Mouse (Mus musculus) embryonic stem cell, embryonic (primary cell): Measurements from ENCODE around the gene Rp9.

Experiments
- CTCF ChIA-PET, 4 experiments: fragments of 300-600 bp in 2 of 4; fragments of 350-600 bp in 2 of 4; sonication (Branson Sonifier 250); formaldehyde crosslinking; loops; one replicate each; lab custom pipeline; 2022; ENCODE audit warnings: inconsistent platforms in 2 of 4; lab: Charles Lee
- POLR2A ChIA-PET, 4 experiments: fragments of 300-600 bp in 2 of 4; fragments of 350-600 bp in 2 of 4; sonication (Branson Sonifier 250); formaldehyde crosslinking; loops; one replicate each; lab custom pipeline; 2022; ENCODE audit warnings: antibody characterized with exemption in 4 of 4, inconsistent platforms in 1 of 4; lab: Charles Lee

The Rp9 gene

DNA sequence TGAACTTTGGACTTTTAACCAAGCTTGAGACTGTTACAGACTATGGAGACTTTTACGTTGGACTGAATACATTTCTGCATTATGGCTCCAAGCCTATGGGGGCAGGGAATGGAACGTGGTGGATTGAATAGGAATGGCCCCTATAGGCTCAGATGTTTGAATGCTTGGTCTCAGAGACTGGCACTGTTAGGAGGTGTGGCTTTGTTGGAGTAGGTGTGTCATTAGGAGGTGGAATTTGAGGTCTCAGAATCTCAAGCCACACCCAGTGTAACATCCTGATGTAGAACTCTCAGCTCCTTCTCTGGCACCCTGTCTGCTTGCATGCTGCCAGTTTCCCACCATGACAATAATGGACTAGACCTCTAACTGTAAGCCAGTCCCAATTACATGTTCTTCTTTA lies 36.3 kb downstream of the Rp9 start:
- POLR2A ChIA-PET = interaction anchor here in 2 of 4 experiments (0.6 to 1.4 kb wide), 3 partner anchors 21 to 1780 kb away, joined by 3 to 7 read pairs (median 4); partner anchors contain the start of gene 9530077C05Rik (in 2 of the 2)
- CTCF ChIA-PET = interaction anchor here in 1 of 4 experiments (1.3 kb wide), 1 partner anchor 22 kb away, joined by 5 read pairs; the partner anchor contains the start of gene 9530077C05Rik

DNA sequence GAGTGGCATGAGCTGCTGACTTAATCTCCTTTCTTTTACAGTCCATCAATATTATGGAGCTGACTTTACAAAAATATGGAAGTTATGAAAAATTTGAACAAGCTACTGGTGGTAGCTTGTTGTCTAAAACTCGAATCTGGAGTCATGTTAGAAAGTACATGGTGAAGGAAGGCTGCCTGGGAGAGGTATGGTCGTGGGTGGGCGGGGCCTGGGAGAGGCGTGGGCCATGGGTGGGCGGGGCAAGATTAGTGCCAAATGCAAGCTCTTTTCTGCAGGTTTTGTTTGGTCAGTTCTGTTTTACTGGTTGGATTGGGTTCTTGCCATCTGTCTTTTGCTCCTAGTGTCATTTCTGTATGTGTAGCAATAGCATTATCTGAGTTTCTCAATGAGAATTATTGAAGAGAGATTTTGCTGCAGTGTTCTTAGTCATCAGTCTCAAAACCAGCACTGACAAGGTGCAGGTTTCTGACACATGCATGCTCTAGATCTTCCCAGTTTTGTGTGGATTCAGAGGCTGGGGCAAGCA lies 39.2 kb downstream of the Rp9 start:
- POLR2A ChIA-PET = interaction anchor here in 3 of 4 experiments (0.7 to 1.5 kb wide), 11 partner anchors 10 to 242 kb away, joined by 3 to 6 read pairs (median 3); partner anchors contain the start of genes 9530077C05Rik (in 2 of the 3) and Zfp599 (in 1 of the 3)

GRCm38 (mm10) chr9:22429533-22430241 lies 39.9 kb downstream of the Rp9 start:
- ChIA-PET CTCF (interaction anchor here in 3 of 4 experiments (0.6 to 1.6 kb wide), 5 partner anchors 15 to 595 kb away, joined by 3 to 7 read pairs (median 3); partner anchors contain the start of gene 9530077C05Rik (in 1 of the 3)), POLR2A (interaction anchor here in 3 of 4 experiments (0.7 to 1.5 kb wide), 11 partner anchors 9 to 241 kb away, joined by 3 to 6 read pairs (median 3); partner anchors contain the start of genes 9530077C05Rik (in 2 of the 3) and Zfp599 (in 1 of the 3))

More for the DNA sequence above, 39.2 kb downstream of the Rp9 start:
- CTCF ChIA-PET = interaction anchor here in 2 of 4 experiments (0.6 to 1.6 kb wide), 4 partner anchors 19 to 596 kb away, joined by 3 to 7 read pairs (median 3); partner anchors contain the start of gene 9530077C05Rik (in 1 of the 2)

DNA sequence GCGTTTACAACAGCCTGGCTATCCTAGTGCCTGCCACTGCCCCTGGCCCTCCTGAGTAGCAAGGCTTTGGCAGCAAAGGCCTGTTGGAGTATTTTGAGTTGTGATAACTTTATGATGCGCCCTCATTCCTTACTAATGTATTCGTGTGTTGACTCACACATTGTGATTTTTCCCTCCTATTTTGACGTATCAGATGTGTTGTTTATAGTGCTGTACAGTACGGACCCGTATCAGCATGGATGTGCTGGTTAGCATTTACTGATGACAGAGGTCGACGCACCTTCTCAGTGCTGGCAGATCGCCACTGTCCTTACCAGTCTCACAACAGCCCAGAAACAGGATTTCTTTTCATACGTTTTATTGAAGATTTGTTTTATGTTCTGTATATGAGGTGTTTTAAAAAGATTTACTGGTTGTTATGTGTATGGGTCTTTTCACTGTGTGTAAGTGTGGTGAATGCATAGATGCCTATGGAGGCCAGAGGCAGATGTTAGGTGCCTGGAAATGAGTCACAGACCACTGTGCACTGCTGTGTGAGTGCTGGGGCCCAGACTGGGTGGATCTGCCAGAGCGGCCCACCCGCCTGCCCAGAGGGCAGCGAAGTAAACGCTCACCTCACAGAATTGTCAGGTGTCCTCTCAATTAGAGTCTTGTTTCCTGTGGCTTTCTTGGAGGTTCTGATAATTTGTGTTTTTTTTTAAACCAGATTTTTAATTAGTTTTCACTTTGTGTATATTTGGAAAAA lies 40.7 kb downstream of the Rp9 start:
- POLR2A ChIA-PET = interaction anchor here in 1 of 4 experiments (1.1 kb wide), 1 partner anchor 17 kb away, joined by 4 read pairs; the partner anchor contains the start of gene 9530077C05Rik
- CTCF ChIA-PET = interaction anchor here in 2 of 4 experiments (1.1 to 1.3 kb wide), 2 partner anchors 17 to 21 kb away, joined by 3 to 5 read pairs; partner anchors contain the start of gene 9530077C05Rik (in 1 of the 2)

- POLR2A ChIA-PET = interaction anchor here in 1 of 4 experiments (1.1 kb wide), 1 partner anchor 16 kb away, joined by 4 read pairs; the partner anchor contains the start of gene 9530077C05Rik
- CTCF ChIA-PET = interaction anchor here in 2 of 4 experiments (0.7 to 1.3 kb wide), 3 partner anchors 17 to 263 kb away, joined by 3 to 6 read pairs (median 5); partner anchors contain the start of gene 9530077C05Rik (in 1 of the 2)
These were observed 41.4 kb downstream of the Rp9 start for GRCm38 (mm10) chr9:22428028-22428665.

DNA sequence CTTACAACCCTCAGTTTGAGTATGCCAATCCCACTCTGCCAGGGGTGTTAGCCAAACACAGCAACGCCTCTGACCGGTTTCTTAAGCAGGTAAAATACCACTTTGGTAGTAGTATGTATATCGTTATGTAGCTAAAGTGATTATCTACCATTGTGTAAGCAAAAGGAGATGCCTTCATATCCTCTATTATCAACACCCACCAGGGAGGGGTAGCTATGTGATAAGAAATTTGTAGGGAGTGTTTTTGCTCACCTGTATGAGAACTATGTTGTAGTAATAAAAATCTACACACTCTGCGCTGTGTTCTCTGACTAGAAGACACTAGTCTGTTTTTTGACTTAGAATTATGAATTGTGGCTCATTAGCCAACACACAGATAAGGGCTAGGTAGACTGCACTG lies 44.8 kb downstream of the Rp9 start:
- POLR2A ChIA-PET = interaction anchor here in 3 of 4 experiments (0.6 to 3.5 kb wide), 6 partner anchors 13 to 230 kb away, joined by 4 to 14 read pairs (median 7); partner anchors contain the start of gene 9530077C05Rik (in 2 of the 3)
- CTCF ChIA-PET = interaction anchor here (0.6 to 2.6 kb wide), 5 partner anchors 13 to 299 kb away, joined by 3 to 10 read pairs (median 5); partner anchors contain the start of gene 9530077C05Rik (in 3 of the 4)

GRCm38 (mm10) chr9:22424196-22424595 lies 45.3 kb downstream of the Rp9 start:
- CTCF ChIA-PET = interaction anchor here in 3 of 4 experiments (1.5 to 2.6 kb wide), 3 partner anchors 13 kb away, joined by 5 to 10 read pairs (median 6); partner anchors contain the start of gene 9530077C05Rik (in 3 of the 3)
- POLR2A ChIA-PET = interaction anchor here in 2 of 4 experiments (0.7 to 3.5 kb wide), 5 partner anchors 13 to 151 kb away, joined by 3 to 14 read pairs (median 7); partner anchors contain the start of gene 9530077C05Rik (in 2 of the 2)

DNA sequence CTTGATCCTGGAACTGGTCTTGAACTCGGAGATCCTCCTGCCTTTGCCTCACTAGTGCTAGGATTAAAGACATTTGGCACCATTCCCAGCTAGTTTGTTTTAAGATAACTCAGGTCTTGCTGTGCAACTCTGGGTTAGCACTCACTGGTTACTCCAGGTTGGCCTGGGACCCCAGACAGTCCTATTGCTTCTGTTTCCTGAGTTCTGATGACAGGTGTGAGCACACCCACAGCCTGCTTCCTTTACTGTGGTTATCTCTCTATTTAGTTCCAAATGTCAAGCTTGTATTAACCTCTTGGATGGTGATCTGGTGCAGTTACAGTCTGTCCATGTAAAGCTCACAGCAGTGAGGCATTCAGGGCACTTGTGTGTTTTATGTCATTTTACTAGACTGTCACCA lies 46.0 kb downstream of the Rp9 start:
- POLR2A ChIA-PET = interaction anchor here in 2 of 4 experiments (0.7 to 3.5 kb wide), 4 partner anchors 12 to 151 kb away, joined by 3 to 14 read pairs (median 8); partner anchors contain the start of gene 9530077C05Rik (in 2 of the 2)
- CTCF ChIA-PET = interaction anchor here in 3 of 4 experiments (1.5 to 2.6 kb wide), 3 partner anchors 12 kb away, joined by 5 to 10 read pairs (median 6); partner anchors contain the start of gene 9530077C05Rik (in 3 of the 3)

- ChIA-PET POLR2A (no interaction called here), CTCF (interaction anchor here in 1 of 4 experiments (2.0 kb wide), 1 partner anchor 11 kb away, joined by 5 read pairs; the partner anchor contains the start of gene 9530077C05Rik)
These were observed 47.0 kb downstream of the Rp9 start for GRCm38 (mm10) chr9:22422559-22422958.

GRCm38 (mm10) chr9:22420491-22420890 lies 49.1 kb downstream of the Rp9 start:
- CTCF ChIA-PET = no interaction called here
- POLR2A ChIA-PET = interaction anchor here in 2 of 4 experiments (1.0 to 1.1 kb wide), 2 partner anchors 9 to 10 kb away, joined by 3 to 4 read pairs; no protein-coding TSS in a partner anchor

- CTCF ChIA-PET = no interaction called here
- POLR2A ChIA-PET = interaction anchor here in 1 of 4 experiments (1.0 kb wide), 1 partner anchor 10 kb away, joined by 4 read pairs; no protein-coding TSS in a partner anchor
These were observed 49.7 kb downstream of the Rp9 start for GRCm38 (mm10) chr9:22419877-22420276.

DNA sequence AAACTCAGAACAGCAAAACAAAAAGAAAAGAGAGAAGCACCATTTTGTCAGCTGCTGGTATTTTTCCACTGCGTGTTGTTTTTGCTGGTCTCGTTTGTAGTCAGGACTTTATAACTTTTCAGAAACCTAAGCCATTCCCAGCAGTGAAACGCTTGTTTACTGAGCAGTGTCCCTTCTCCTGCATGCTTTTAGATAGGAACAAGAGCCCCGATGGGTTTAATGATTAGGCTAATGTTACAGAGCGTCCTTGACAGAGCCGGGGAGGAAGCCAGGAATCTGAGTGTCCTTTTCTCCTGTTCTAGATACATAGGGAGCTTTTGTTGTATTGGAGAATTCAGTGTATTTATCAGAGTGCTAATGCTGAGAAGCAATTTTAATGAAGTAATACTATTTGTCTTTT lies 52.0 kb downstream of the Rp9 start:
- POLR2A ChIA-PET = interaction anchor here in 1 of 4 experiments (0.7 to 1.5 kb wide), 2 partner anchors 69 to 157 kb away, joined by 3 read pairs; no protein-coding TSS in a partner anchor
- CTCF ChIA-PET = no interaction called here

DNA sequence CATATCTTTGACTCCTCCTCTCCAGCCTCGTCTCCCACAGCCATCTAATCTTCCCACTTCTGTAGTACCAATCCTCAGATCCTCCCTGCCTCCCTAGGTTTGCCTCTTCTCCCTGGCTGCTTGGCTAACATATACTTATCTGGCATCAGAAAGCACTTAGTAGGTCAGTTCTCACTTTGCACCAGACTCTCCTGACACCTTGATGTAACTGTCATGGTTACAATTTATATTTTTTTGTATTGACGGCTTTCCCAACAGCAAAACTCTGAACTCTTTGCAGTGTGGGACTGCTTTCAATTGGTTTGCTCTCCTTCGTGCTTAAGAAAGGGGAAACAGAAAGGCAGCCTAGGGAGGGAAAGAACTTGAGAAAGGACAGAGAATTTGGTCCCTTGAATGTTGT lies 53.4 kb downstream of the Rp9 start:
- POLR2A ChIA-PET = interaction anchor here in 1 of 4 experiments (1.5 kb wide), 1 partner anchor 70 kb away, joined by 3 read pairs; no protein-coding TSS in a partner anchor

GRCm38 (mm10) chr9:22411002-22411857 lies 58.3 kb downstream of the Rp9 start, which contains the start of gene 9530077C05Rik:
Gene 9530077C05Rik (plus strand): TSS chr9:22411513.
- ChIA-PET POLR2A (interaction anchor here in 3 of 4 experiments (0.5 to 6.1 kb wide), 65 partner anchors 9 to 1057 kb away, joined by 3 to 54 read pairs (median 4); partner anchors contain the start of genes Anln (in 3 of the 3), Zfp599 (in 3 of the 3), Bbs9 (in 2 of the 3) and Ccdc159 (in 1 of the 3)), CTCF (interaction anchor here (0.5 to 4.3 kb wide), 49 partner anchors 9 to 1860 kb away, joined by 3 to 19 read pairs (median 4); partner anchors contain the start of genes Anln (in 3 of the 4), Bbs9 (in 1 of the 4), Ccdc159 (in 1 of the 4) and Pigyl (in 1 of the 4))

More for the DNA sequence above, 53.4 kb downstream of the Rp9 start:
- CTCF ChIA-PET = no interaction called here

DNA sequence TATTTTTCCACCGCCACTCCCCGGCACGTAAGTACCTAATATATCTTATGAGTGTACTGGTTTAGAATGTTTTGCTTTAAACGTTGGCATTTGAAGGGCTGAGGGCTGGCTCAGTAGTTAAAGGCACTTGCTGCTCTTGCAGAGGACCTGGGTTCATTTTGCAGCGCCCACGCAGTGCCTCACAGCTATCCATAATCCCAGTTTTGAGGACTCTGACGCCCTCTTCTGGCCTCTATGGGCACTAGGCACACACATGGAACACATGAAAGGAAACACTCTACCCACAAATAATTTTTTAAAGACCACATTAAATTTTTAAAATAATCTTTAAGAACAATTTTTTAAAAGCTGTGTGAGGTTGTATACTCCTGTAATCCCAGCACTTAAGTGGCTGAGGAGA lies 60.0 kb downstream of the Rp9 start:
- POLR2A ChIA-PET = interaction anchor here in 3 of 4 experiments (0.7 to 6.1 kb wide), 12 partner anchors 11 to 253 kb away, joined by 3 to 54 read pairs (median 5); partner anchors contain the start of genes Anln (in 3 of the 3) and Pigyl (in 1 of the 3)
- CTCF ChIA-PET = interaction anchor here (0.6 to 4.3 kb wide), 19 partner anchors 12 to 755 kb away, joined by 3 to 19 read pairs (median 3); partner anchors contain the start of genes Pigyl (in 1 of the 4) and Rp9 (in 1 of the 4)
